Mouse (Mus musculus): ENCODE measurements around the gene Ccdc73. TPM values are rescaled to one million over a fixed set of nuclear protein-coding genes. Genes with fewer than 3 reads are reported as not detected.
"Not testable (repeated sequence)": the region's sequence is repeated elsewhere in the genome, so short reads cannot be mapped to it uniquely, and the experiment has no call there.

Ccdc73 gene
- total RNA-seq, 2 experiments from 2014 or later: 5.7 to 31.3 TPM

- no peak for ATAC-seq (replicated peaks; ENCODE audit: low FRiP score, poor library complexity, severe bottlenecking)
Observed at GRCm38 (mm10) chr2:104864176-104864860, 3.3 kb upstream of the Ccdc73 start.

- ATAC-seq (replicated peaks; ENCODE audit: low FRiP score, poor library complexity, severe bottlenecking): no peak
Observed at GRCm38 (mm10) chr2:104869101-104869500, 1.5 kb downstream of the Ccdc73 start.

GRCm38 (mm10) chr2:104878794-104879193 is 11.2 kb downstream of the Ccdc73 start:
- no peak for ATAC-seq (replicated peaks; ENCODE audit: low FRiP score, poor library complexity, severe bottlenecking)

GRCm38 (mm10) chr2:104886109-104886508 is 18.5 kb downstream of the Ccdc73 start:
- no peak for ATAC-seq (replicated peaks; ENCODE audit: low FRiP score, poor library complexity, severe bottlenecking)

GRCm38 (mm10) chr2:104887331-104887730 is 19.7 kb downstream of the Ccdc73 start:
- not testable (repeated sequence) for ATAC-seq (replicated peaks; ENCODE audit: low FRiP score, poor library complexity, severe bottlenecking)

GRCm38 (mm10) chr2:104887882-104888566 is 20.4 kb downstream of the Ccdc73 start:
- peak; percentile 77 for ATAC-seq (replicated peaks; ENCODE audit: low FRiP score, poor library complexity, severe bottlenecking)

GRCm38 (mm10) chr2:104899975-104900374 is 32.4 kb downstream of the Ccdc73 start:
- ATAC-seq (replicated peaks; ENCODE audit: low FRiP score, poor library complexity, severe bottlenecking): no peak

- ATAC-seq (replicated peaks; ENCODE audit: low FRiP score, poor library complexity, severe bottlenecking): no peak
Observed at GRCm38 (mm10) chr2:104915709-104916108, 48.1 kb downstream of the Ccdc73 start.

GRCm38 (mm10) chr2:104964492-104964891 is 96.9 kb downstream of the Ccdc73 start:
- ATAC-seq (replicated peaks; ENCODE audit: low FRiP score, poor library complexity, severe bottlenecking): no peak

- ATAC-seq (replicated peaks; ENCODE audit: low FRiP score, poor library complexity, severe bottlenecking): no peak
Observed at GRCm38 (mm10) chr2:104981712-104982111, 114.1 kb downstream of the Ccdc73 start.

GRCm38 (mm10) chr2:104985796-104986195 is 118.2 kb downstream of the Ccdc73 start:
- no peak for ATAC-seq (replicated peaks; ENCODE audit: low FRiP score, poor library complexity, severe bottlenecking)

- ATAC-seq (replicated peaks; ENCODE audit: low FRiP score, poor library complexity, severe bottlenecking): no peak
Observed at GRCm38 (mm10) chr2:104988974-104989373, 121.4 kb downstream of the Ccdc73 start.

- no peak for ATAC-seq (replicated peaks; ENCODE audit: low FRiP score, poor library complexity, severe bottlenecking)
Observed at GRCm38 (mm10) chr2:104994436-104994835, 126.8 kb downstream of the Ccdc73 start.

- no peak for ATAC-seq (replicated peaks; ENCODE audit: low FRiP score, poor library complexity, severe bottlenecking)
Observed at GRCm38 (mm10) chr2:104996201-104996600, 128.6 kb downstream of the Ccdc73 start.

GRCm38 (mm10) chr2:105007236-105007635 is 139.6 kb downstream of the Ccdc73 start:
- no peak for ATAC-seq (replicated peaks; ENCODE audit: low FRiP score, poor library complexity, severe bottlenecking)

- peak; percentile 33; the same call in 1 of the 2 replicates for ATAC-seq (replicated peaks; ENCODE audit: low FRiP score, poor library complexity, severe bottlenecking)
Observed at GRCm38 (mm10) chr2:105016192-105016966, 148.8 kb downstream of the Ccdc73 start.

GRCm38 (mm10) chr2:105016967-105017287 is 149.3 kb downstream of the Ccdc73 start, which contains the start of gene Eif3m:
TSS of gene Eif3m (minus strand) at chr2:105017080.
- peak; percentile 87 for ATAC-seq (replicated peaks; ENCODE audit: low FRiP score, poor library complexity, severe bottlenecking)

GRCm38 (mm10) chr2:105017802-105018201 is 150.2 kb downstream of the Ccdc73 start:
- peak; percentile 62 for ATAC-seq (replicated peaks; ENCODE audit: low FRiP score, poor library complexity, severe bottlenecking)

GRCm38 (mm10) chr2:105019457-105019856 is 151.9 kb downstream of the Ccdc73 start:
- ATAC-seq (replicated peaks; ENCODE audit: low FRiP score, poor library complexity, severe bottlenecking): no peak

- ATAC-seq (replicated peaks; ENCODE audit: low FRiP score, poor library complexity, severe bottlenecking): no peak
Observed at GRCm38 (mm10) chr2:105021256-105021655, 153.7 kb downstream of the Ccdc73 start.

- peak; percentile 63 for ATAC-seq (replicated peaks; ENCODE audit: low FRiP score, poor library complexity, severe bottlenecking)
Observed at GRCm38 (mm10) chr2:105021836-105022235, 154.2 kb downstream of the Ccdc73 start.
